Mouse (Mus musculus) hematopoietic stem cell, adult 5-6 weeks (primary cell): ENCODE measurements around the gene Aebp1. TPM values are rescaled to one million over a fixed set of nuclear protein-coding genes. Genes with fewer than 3 reads are reported as not detected.
"Not testable (repeated sequence)": the region's sequence is repeated elsewhere in the genome, so short reads cannot be mapped to it uniquely, and the experiment has no call there.

ENCODE experiments used
- ATAC-seq, 2 experiments: fragments of 125-278 bp in 1 of 2; replicated peaks in 1 of 2; 2 replicates each; pipeline ENCODE4 v1.8.0; 2016 to 2017; ENCODE audit warnings: inconsistent platforms in 2 of 2, mild to moderate bottlenecking in 2 of 2, moderate number of reproducible peaks in 2 of 2, low read depth in 1 of 2, moderate TSS enrichment in 1 of 2; ENCODE audit not compliant: low FRiP score in 2 of 2, poor library complexity in 2 of 2, severe bottlenecking in 2 of 2, insufficient read depth in 1 of 2, low TSS enrichment in 1 of 2
- total RNA-seq: library from RNA; stranded (forward); fragments of 172-1452, 232-1000 nt; gene quantifications from 2 replicates; pipeline ENCODE4 v1.2.3, GENCODE M21; 2017

Aebp1 gene
- total RNA-seq, 1 experiment from 2014 or later = 0.65 TPM

DNA sequence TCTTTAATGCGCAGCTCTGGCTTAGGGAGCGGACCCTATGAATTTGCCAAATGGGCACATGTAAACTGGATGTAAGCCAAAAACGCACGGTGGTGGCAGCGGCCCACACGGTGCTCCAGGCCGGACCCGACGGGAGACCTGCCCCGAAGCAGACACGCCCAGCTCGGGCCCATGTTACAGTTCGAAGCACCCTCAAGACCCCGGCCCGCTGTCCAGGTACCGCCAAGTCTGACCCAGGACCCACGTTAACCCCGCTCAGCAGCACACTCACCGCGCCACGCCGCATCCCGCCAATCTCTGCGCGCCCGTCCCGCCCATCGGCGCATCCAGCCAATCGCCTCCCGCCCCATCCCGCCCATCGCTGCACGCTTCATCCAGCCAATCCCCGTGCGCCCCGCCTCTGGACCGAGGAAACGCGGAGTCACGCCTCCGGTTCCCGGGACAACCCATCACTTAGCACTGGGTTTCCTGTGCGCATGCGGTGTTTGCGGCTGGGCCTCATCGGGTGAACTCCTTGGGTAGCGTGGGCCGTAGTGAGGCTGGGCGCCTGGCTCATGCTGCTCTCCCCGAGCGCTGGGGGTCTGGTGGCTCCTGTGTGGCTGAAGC lies 16.3 kb downstream of the Aebp1 start, which contains the start of gene Pold2:
Pold2 (minus strand) TSS at position 372 of the 606 bp plus-strand sequence.
- ATAC-seq = peak; percentile 96 to 97

- no peak for ATAC-seq
Measured at GRCm38 (mm10) chr11:5878661-5879060, 16.9 kb downstream of the Aebp1 start.

DNA sequence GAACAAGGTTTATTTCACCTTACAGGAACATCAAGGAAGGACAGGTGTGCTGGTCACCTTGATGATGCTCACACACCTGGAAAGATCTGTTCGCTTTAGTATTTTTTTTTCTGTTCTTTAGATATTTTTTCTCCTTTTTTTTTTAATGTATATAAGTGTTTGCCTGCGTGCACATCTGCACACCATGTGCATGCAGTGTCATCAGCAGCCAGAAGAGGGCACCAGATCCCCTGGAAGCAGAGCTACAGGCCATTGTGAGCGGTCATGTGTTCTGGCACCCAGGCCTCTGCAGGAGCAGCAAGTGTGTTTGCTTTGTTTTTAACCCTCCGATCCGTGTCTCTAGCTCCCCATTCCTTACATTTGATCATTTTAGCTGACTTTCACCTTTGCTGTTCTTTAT lies 18.2 kb downstream of the Aebp1 start:
- no peak for ATAC-seq

DNA sequence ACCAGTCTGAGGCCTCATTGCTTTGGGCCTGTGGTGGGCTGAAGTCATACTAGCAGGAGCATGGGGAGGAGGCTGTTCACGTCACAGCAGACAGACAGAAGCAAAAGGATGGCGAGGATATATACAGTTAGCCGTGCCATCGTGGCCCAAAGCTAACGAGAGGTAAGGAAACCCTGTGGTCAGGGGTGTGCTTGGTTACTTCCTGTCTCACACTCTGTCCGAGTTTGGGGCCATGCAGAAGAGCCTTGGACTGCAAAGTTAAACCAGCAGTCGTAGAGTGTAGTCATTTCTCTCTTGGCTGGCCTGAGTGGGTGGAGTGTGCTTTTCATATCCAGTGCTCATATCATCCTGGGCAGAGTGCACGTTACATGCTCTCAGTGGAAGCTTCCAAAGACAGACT lies 20.8 kb downstream of the Aebp1 start:
- ATAC-seq = 0 out of 4 replicates have a peak, but pooled peaks of 1 of the 2 experiments have one; percentile 7

GRCm38 (mm10) chr11:5886187-5886586 lies 24.4 kb downstream of the Aebp1 start:
- peak; percentile 34 to 63; a peak in 2 of 4 replicates for ATAC-seq

DNA sequence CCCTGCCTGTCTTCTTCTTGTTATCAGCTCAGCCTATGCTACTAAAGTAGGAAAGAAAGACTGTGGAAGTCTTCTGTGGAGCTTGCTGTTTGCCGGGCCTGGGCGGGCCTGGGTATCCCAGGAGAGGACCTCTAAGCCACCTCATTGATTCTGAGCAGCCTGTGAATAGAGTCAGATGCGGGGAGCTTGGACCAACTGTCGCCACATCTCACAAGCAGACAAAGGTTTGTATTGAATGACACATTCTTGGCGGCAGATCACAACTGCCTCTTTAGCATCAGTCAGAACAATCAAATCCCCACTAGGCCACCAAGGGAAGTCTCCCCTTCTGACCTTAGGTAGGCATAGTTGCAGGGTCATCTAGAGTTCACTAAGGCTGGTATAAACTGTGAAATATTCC lies 25.5 kb downstream of the Aebp1 start:
- ATAC-seq = no peak

DNA sequence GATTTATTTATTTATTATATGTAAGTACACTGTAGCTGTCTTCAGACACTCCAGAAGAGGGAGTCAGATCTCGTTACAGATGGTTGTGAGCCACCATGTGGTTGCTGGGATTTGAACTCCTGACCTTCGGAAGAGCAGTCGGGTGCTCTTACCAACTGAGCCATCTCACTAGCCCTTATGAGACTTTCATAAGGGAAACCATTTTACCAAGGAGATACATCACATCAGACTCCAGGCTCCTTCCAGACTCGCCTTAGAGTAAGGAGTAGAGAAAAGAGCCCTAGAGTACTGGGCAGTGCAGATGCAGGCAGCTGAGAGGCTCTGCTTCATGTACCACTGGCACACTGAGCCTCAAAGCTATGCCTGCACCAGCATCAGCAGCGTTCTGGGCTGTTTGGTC lies 26.8 kb downstream of the Aebp1 start:
- ATAC-seq = not testable (repeated sequence)

DNA sequence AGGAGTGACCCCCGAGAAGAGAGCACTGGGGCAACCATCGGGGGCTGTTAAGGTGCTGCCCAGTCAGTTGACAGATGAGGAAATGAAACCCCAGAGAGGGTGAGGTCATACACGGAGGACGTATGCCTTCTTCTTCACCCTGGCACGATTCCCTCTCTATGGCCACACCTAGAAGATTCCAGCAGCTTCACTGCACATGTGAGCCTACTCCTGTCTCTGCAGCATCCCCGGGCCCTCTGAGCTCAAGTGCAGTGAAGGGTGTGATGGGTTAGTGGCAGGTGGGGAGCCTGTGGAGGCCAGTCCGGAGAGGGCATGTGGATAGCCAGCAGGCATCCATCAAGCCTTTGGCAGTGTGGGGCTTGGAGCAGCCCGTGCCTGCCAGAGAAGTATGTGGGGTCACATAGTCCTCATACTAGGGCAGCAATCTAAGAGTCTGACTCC lies 30.4 kb downstream of the Aebp1 start:
- ATAC-seq = no peak

DNA sequence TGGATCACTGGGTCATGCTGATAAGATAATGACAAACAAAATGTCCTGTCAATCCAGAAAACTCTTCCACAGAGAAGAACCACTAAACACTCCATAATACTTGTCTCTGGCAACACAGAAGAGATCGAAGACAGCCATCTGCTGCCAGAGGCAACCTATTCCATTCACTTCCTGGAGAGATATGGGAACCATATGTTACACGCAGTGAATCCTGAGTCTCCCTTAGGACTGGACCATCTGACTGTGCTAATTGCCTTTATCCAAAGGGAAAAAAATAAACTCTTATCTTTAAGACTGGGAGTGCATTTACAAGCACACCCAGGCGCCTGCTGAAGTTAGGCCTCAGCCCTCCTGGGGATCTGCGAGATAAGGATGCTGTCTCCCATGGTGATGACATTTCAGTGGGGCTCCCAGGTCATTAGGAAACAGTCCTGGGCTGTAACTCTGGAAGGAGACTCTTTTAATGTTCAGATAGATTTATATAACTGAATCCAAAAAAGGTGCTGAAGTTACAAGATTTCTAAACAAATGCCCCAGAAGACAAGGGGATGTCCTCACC lies 31.1 kb downstream of the Aebp1 start:
- ATAC-seq = no peak

GRCm38 (mm10) chr11:5893807-5894206 lies 32.1 kb downstream of the Aebp1 start:
- ATAC-seq = no peak

- 0 out of 4 replicates have a peak, but pooled peaks of 1 of the 2 experiments have one; percentile 1 for ATAC-seq
Measured at GRCm38 (mm10) chr11:5897230-5897629, 35.5 kb downstream of the Aebp1 start.

DNA sequence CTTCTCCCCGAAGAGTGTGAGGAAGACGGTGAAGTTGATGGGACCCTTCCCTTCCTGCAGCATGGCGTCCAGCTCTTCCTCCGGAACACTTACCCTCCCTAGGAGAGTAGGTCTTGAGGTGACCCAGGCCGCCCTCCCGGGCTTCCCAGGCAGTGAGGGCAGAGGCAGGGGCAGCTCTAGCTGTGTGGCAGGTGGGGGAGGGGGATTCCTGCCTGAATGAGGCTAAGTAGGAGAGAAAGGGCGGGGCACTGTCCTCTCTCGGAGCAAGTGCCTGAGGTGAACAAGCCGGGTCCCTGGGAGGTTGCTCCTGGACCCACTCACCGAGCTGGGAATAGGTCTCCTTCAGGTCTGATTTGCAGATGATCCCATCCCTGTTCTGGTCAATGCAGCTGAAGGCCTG lies 36.1 kb downstream of the Aebp1 start:
- no peak for ATAC-seq

DNA sequence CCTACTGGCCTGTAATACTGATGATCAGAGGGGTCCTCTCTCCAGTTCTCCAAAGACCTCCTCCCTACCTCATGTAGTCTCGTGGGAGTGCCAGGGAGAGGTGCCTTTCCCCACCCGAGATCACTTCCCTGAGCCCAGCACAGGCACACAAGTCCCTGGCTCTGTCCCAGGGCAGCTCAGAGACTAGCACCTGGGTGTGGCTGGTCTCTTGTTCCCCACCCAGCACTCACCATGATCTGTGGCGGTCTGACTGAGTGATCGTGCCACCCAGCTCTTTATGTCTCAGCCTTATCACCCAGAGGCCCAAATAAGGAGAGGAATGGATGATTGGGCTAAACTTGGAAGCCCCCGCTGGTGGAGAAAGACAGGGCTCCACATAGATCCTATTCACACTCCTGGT lies 36.8 kb downstream of the Aebp1 start, which contains the start of gene Myl7:
Myl7 (minus strand) TSS at position 252 of the 400 bp plus-strand sequence.
- ATAC-seq = no peak

- ATAC-seq = no peak
Measured at GRCm38 (mm10) chr11:5899286-5899685, 37.5 kb downstream of the Aebp1 start.

DNA sequence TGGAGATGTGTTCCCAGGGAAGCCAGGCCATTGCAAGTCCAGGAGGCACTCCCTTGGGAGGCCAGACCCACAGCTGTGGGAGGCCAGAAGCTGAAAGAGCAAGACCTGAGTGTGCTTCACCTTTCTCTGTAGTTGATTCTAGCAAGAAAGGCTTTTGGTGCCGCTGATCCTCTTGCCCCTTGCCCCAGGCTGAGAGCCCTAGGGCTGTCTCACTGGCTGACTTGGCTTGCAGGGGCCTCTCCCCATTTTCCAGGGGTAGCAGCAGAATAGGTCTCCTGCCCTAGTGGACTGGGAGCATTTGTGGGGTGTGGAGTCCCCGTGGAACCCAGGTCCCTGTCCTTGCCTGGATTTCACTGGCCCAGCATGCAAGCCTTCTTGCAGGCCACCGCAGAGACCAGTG lies 39.6 kb downstream of the Aebp1 start:
- ATAC-seq = no peak

DNA sequence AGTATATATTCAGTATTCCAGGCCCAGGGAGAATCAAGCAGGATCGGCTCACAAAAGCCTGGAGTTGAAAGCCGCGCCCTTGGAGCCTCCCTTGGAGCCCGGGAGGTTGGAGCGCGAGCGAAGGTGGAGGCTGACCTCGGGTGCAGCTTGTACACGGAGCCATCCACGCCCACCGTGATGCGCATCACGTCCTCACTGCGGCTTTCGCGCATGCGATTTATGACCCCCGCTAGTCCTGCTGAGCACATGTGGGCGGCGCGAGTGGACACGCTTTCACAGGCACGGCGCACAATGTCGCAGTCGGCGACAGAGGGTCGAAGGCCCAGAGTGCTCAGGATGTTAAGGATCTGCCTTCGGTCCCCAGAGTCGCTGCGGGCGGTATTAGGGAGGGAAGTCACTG lies 40.2 kb downstream of the Aebp1 start:
- peak; percentile 23 to 44; a peak in 1 of 4 replicates for ATAC-seq

GRCm38 (mm10) chr11:5902390-5902789 lies 40.6 kb downstream of the Aebp1 start:
- ATAC-seq = no peak

DNA sequence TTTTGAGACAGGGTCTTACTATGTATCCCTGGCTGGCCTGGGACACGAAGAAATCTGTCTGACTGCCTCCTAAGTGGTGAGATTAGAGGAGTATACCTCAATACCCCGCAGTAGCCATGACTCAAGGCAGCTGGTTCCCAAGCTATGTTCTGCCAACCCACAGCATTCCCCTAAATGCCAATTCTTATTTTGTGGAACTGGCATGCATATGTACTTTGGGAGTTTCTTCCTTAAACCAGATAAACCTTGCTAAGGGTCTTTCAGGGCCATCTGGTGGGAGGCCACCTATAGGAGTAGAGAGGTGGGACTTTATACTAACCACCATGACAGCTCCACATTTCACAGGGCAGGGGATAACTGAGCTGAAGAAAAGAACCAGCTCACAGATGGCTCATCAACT lies 42.1 kb downstream of the Aebp1 start:
- ATAC-seq = no peak

- no peak for ATAC-seq
Measured at GRCm38 (mm10) chr11:5904357-5904756, 42.6 kb downstream of the Aebp1 start.
